Mouse (Mus musculus): ENCODE data around the gene Cd200. TPM values are rescaled to one million over a fixed set of nuclear protein-coding genes. Genes with fewer than 3 reads are reported as not detected.
"Not testable (repeated sequence)": the region's sequence is repeated elsewhere in the genome, so short reads cannot be mapped to it uniquely, and the experiment has no call there.

Gene Cd200
- polyA plus RNA-seq, 1 experiment from 2014 or later = 50.4 TPM

- H3K4me3 ChIP-seq (ENCODE audit: low read depth, low read length) = no peak overlapping the region
- H3K27me3 ChIP-seq (ENCODE audit: control insufficient read depth, insufficient read depth, low read length) = no peaks in the 10 kb centered on the region
- H3K4me1 ChIP-seq (ENCODE audit: control insufficient read depth, insufficient read depth, low read length) = no peaks in the 10 kb centered on the region
- no peak overlapping the region for H3K4me2 ChIP-seq
- no peak overlapping the region for H3K27ac ChIP-seq (ENCODE audit: low read depth, low read length)
- ATAC-seq (ENCODE audit: low FRiP score) (peak; percentile 82), DNase-seq (ENCODE audit: low spot score, missing footprints) (peak; percentile 89)
- H3K36me3 ChIP-seq (ENCODE audit: control insufficient read depth, insufficient read depth, low read length) = no peaks in the 10 kb centered on the region
- no peaks in the 10 kb centered on the region for H3K9me3 ChIP-seq (ENCODE audit: control insufficient read depth, low read length)
- no peak overlapping the region for H3K9ac ChIP-seq (ENCODE audit: low read length)
Observed at GRCm38 (mm10) chr16:45352875-45353274, 56.0 kb downstream of the Cd200 start.

- ATAC-seq (ENCODE audit: low FRiP score) (no peak), DNase-seq (ENCODE audit: low spot score, missing footprints) (peak; percentile 72)
- Histone ChIP-seq H3K36me3 (ENCODE audit: control insufficient read depth, insufficient read depth, low read length) (no peaks in the 10 kb centered on the region), H3K4me1 (ENCODE audit: control insufficient read depth, insufficient read depth, low read length) (no peaks in the 10 kb centered on the region), H3K9ac (ENCODE audit: low read length) (no peak overlapping the region), H3K9me3 (ENCODE audit: control insufficient read depth, low read length) (no peaks in the 10 kb centered on the region), H3K27ac (ENCODE audit: low read depth, low read length) (no peak overlapping the region), H3K4me3 (ENCODE audit: low read depth, low read length) (no peak overlapping the region), H3K27me3 (ENCODE audit: control insufficient read depth, insufficient read depth, low read length) (no peaks in the 10 kb centered on the region), H3K4me2 (no peak overlapping the region)
- WGBS = 52% methylated on average over 4 of the region's 4 CpGs
Observed at GRCm38 (mm10) chr16:45350767-45351166, 58.1 kb downstream of the Cd200 start.

- no peak overlapping the region for H3K4me2 ChIP-seq
- peak; percentile 57 for DNase-seq (ENCODE audit: low spot score, missing footprints)
- H3K9me3 ChIP-seq (ENCODE audit: control insufficient read depth, low read length) = no peaks in the 10 kb centered on the region
- 85% methylated on average over 3 of the region's 3 CpGs for WGBS
- H3K9ac ChIP-seq (ENCODE audit: low read length) = no peak overlapping the region
- no peak overlapping the region for H3K27ac ChIP-seq (ENCODE audit: low read depth, low read length)
- ATAC-seq (ENCODE audit: low FRiP score) = no peak
- no peak overlapping the region for H3K4me3 ChIP-seq (ENCODE audit: low read depth, low read length)
- no peaks in the 10 kb centered on the region for H3K4me1 ChIP-seq (ENCODE audit: control insufficient read depth, insufficient read depth, low read length)
- no peaks in the 10 kb centered on the region for H3K36me3 ChIP-seq (ENCODE audit: control insufficient read depth, insufficient read depth, low read length)
- H3K27me3 ChIP-seq (ENCODE audit: control insufficient read depth, insufficient read depth, low read length) = no peaks in the 10 kb centered on the region
Observed at GRCm38 (mm10) chr16:45349523-45350298, 59.1 kb downstream of the Cd200 start.

- not testable (repeated sequence) for H3K4me3 ChIP-seq (ENCODE audit: low read depth, low read length); H3K36me3 ChIP-seq (ENCODE audit: control insufficient read depth, insufficient read depth, low read length); ATAC-seq (ENCODE audit: low FRiP score); H3K9ac ChIP-seq (ENCODE audit: low read length); H3K27ac ChIP-seq (ENCODE audit: low read depth, low read length); H3K4me1 ChIP-seq (ENCODE audit: control insufficient read depth, insufficient read depth, low read length); H3K9me3 ChIP-seq (ENCODE audit: control insufficient read depth, low read length); H3K27me3 ChIP-seq (ENCODE audit: control insufficient read depth, insufficient read depth, low read length); H3K4me2 ChIP-seq
- peak; percentile 28 for DNase-seq (ENCODE audit: low spot score, missing footprints)
- 75% methylated on average over 5 of the region's 9 CpGs for WGBS
Observed at GRCm38 (mm10) chr16:45348238-45348637, 60.6 kb downstream of the Cd200 start.

GRCm38 (mm10) chr16:45346930-45347387 lies 61.9 kb downstream of the Cd200 start:
- Histone ChIP-seq H3K4me1 (ENCODE audit: control insufficient read depth, insufficient read depth, low read length) (no peaks in the 10 kb centered on the region), H3K9ac (ENCODE audit: low read length) (no peak overlapping the region), H3K36me3 (ENCODE audit: control insufficient read depth, insufficient read depth, low read length) (no peaks in the 10 kb centered on the region), H3K9me3 (ENCODE audit: control insufficient read depth, low read length) (no peaks in the 10 kb centered on the region), H3K4me3 (ENCODE audit: low read depth, low read length) (no peak overlapping the region), H3K27me3 (ENCODE audit: control insufficient read depth, insufficient read depth, low read length) (no peaks in the 10 kb centered on the region), H3K4me2 (no peak overlapping the region), H3K27ac (ENCODE audit: low read depth, low read length) (no peak overlapping the region)
- 92% methylated on average over 5 of the region's 5 CpGs for WGBS
- DNase-seq (ENCODE audit: low spot score, missing footprints) (peak; percentile 41), ATAC-seq (ENCODE audit: low FRiP score) (no peak)

GRCm38 (mm10) chr16:45346367-45346766 lies 62.5 kb downstream of the Cd200 start:
- Histone ChIP-seq H3K9me3 (ENCODE audit: control insufficient read depth, low read length) (no peaks in the 10 kb centered on the region), H3K36me3 (ENCODE audit: control insufficient read depth, insufficient read depth, low read length) (no peaks in the 10 kb centered on the region), H3K27ac (ENCODE audit: low read depth, low read length) (no peak overlapping the region), H3K4me1 (ENCODE audit: control insufficient read depth, insufficient read depth, low read length) (no peaks in the 10 kb centered on the region), H3K4me2 (no peak overlapping the region), H3K27me3 (ENCODE audit: control insufficient read depth, insufficient read depth, low read length) (no peaks in the 10 kb centered on the region), H3K9ac (ENCODE audit: low read length) (no peak overlapping the region), H3K4me3 (ENCODE audit: low read depth, low read length) (no peak overlapping the region)
- WGBS = 89% methylated on average over 2 of the region's 2 CpGs
- ATAC-seq (ENCODE audit: low FRiP score) (no peak), DNase-seq (ENCODE audit: low spot score, missing footprints) (peak; percentile 59)

- ATAC-seq (ENCODE audit: low FRiP score) = no peak
- no peak overlapping the region for H3K9ac ChIP-seq (ENCODE audit: low read length)
- H3K27ac ChIP-seq (ENCODE audit: low read depth, low read length) = no peak overlapping the region
- no peaks in the 10 kb centered on the region for H3K4me1 ChIP-seq (ENCODE audit: control insufficient read depth, insufficient read depth, low read length)
- peak; percentile 17 for DNase-seq (ENCODE audit: low spot score, missing footprints)
- H3K4me3 ChIP-seq (ENCODE audit: low read depth, low read length) = no peak overlapping the region
- H3K27me3 ChIP-seq (ENCODE audit: control insufficient read depth, insufficient read depth, low read length) = no peaks in the 10 kb centered on the region
- H3K9me3 ChIP-seq (ENCODE audit: control insufficient read depth, low read length) = no peaks in the 10 kb centered on the region
- WGBS = 77% methylated on average over 2 of the region's 2 CpGs
- H3K4me2 ChIP-seq = no peak overlapping the region
- H3K36me3 ChIP-seq (ENCODE audit: control insufficient read depth, insufficient read depth, low read length) = no peaks in the 10 kb centered on the region
Observed at GRCm38 (mm10) chr16:45344879-45345278, 64.0 kb downstream of the Cd200 start.

GRCm38 (mm10) chr16:45336478-45336877 lies 72.4 kb downstream of the Cd200 start:
- Histone ChIP-seq H3K4me2 (no peak overlapping the region), H3K27me3 (ENCODE audit: control insufficient read depth, insufficient read depth, low read length) (no peaks in the 10 kb centered on the region), H3K4me1 (ENCODE audit: control insufficient read depth, insufficient read depth, low read length) (no peaks in the 10 kb centered on the region), H3K9me3 (ENCODE audit: control insufficient read depth, low read length) (no peaks in the 10 kb centered on the region), H3K9ac (ENCODE audit: low read length) (no peak overlapping the region), H3K27ac (ENCODE audit: low read depth, low read length) (no peak overlapping the region), H3K4me3 (ENCODE audit: low read depth, low read length) (no peak overlapping the region), H3K36me3 (ENCODE audit: control insufficient read depth, insufficient read depth, low read length) (no peaks in the 10 kb centered on the region)
- DNase-seq (ENCODE audit: low spot score, missing footprints) (peak; percentile 79), ATAC-seq (ENCODE audit: low FRiP score) (no peak)
- WGBS = 87% methylated on average over 1 of the region's 1 CpGs

GRCm38 (mm10) chr16:45334891-45335290 lies 74.0 kb downstream of the Cd200 start:
- Histone ChIP-seq H3K9me3 (ENCODE audit: control insufficient read depth, low read length) (no peaks in the 10 kb centered on the region), H3K27me3 (ENCODE audit: control insufficient read depth, insufficient read depth, low read length) (no peaks in the 10 kb centered on the region), H3K4me2 (no peak overlapping the region), H3K27ac (ENCODE audit: low read depth, low read length) (no peak overlapping the region), H3K4me3 (ENCODE audit: low read depth, low read length) (no peak overlapping the region), H3K4me1 (ENCODE audit: control insufficient read depth, insufficient read depth, low read length) (no peaks in the 10 kb centered on the region), H3K36me3 (ENCODE audit: control insufficient read depth, insufficient read depth, low read length) (no peaks in the 10 kb centered on the region), H3K9ac (ENCODE audit: low read length) (no peak overlapping the region)
- DNase-seq (ENCODE audit: low spot score, missing footprints) (no peak), ATAC-seq (ENCODE audit: low FRiP score) (no peak)
- WGBS = 91% methylated on average over 5 of the region's 5 CpGs
